Mouse (Mus musculus): Measurements from ENCODE around the gene Scml4. TPM values are rescaled to one million over a fixed set of nuclear protein-coding genes. Genes with fewer than 3 reads are reported as not detected.

Gene Scml4
- polyA plus RNA-seq, 1 experiment from 2014 or later = 1.7 TPM

DNA sequence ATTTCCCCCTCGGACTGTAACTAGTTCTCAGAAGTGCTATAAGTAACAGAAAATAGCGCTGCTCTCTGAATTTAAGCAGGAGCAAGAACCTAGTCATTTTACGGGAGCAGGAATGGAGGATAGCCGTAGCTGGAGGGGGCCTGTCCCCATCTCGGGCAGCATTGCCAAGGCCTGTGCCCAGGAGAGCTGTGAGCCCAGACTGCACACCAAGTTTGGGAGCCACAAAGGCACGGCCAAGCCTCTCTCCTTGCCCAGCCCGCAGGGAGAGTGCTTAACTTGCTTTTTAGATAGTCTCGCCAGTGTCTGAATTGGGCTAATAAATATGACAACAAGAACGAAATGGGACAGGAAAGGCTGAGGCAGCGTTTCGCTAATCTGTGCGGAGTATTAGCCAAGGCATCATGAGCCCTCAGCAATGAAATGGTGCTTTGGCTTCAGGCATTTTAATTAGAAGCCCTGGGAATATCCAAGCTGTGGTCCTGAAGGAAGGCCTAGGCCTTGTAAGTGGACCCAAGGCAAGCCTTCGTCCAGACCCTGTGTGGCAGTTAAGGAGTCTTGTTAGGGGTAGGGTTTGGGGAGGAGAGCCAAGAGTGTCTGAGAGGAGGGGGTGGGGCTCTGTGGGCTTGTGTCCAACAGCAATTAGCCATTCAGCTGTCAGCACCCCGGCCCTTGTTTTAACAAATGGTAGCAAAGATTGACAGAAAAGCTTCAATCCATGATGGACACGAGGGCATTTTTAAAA lies 12.3 kb downstream of the Scml4 start:
- Histone ChIP-seq H3K27me3 (ENCODE audit: insufficient read depth, low read length) (no peaks in the 10 kb centered on the region; the same call in 1 of the 2 replicates), H3K9me3 (ENCODE audit: low read length) (no peaks in the 10 kb centered on the region), H3K4me2 (replicated peaks; ENCODE audit: low read depth, low read length) (no peak overlapping the region), H3K27ac (ENCODE audit: low read length) (no peak overlapping the region), H3K4me3 (ENCODE audit: low read length) (no peak overlapping the region), H3K4me1 (ENCODE audit: insufficient read depth, low read length) (no peaks in the 10 kb centered on the region), H3K9ac (replicated peaks; ENCODE audit: low read length) (no peak overlapping the region), H3K36me3 (ENCODE audit: insufficient read depth, low read length) (no peaks in the 10 kb centered on the region)
- no peak for ATAC-seq (ENCODE audit: low FRiP score, low TSS enrichment)
- 65% methylated on average over 15 of the region's 15 CpGs for WGBS

DNA sequence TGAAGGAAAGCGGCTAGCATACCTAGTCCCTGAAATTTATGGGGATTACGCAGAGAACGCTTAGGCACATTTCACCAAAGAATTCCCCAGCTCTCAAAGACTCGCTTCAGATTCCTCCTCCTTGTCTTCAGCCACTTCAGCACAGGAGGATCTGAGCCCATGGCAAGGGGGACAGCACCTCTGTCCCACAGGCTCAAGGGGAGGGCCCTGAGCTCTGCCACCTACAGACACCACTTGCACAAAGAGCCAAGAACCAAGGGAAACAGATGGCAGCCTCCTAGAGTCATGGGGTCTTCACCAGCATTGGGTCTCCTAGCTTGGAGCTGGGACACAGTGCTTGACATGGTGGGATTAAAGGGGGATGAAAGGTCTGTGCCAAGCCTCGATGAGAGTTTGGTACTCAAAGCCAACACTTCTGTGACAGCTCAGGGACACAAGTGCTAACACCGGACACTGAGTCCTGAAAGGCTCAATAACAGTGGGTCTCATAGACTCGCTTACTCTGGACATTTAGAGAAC lies 13.0 kb downstream of the Scml4 start:
- H3K27me3 ChIP-seq (ENCODE audit: insufficient read depth, low read length) = no peaks in the 10 kb centered on the region; the same call in 1 of the 2 replicates
- ATAC-seq (ENCODE audit: low FRiP score, low TSS enrichment) = no peak
- H3K36me3 ChIP-seq (ENCODE audit: insufficient read depth, low read length) = no peaks in the 10 kb centered on the region
- no peak overlapping the region for H3K4me2 ChIP-seq (replicated peaks; ENCODE audit: low read depth, low read length)
- H3K27ac ChIP-seq (ENCODE audit: low read length) = no peak overlapping the region
- no peaks in the 10 kb centered on the region for H3K4me1 ChIP-seq (ENCODE audit: insufficient read depth, low read length)
- no peaks in the 10 kb centered on the region for H3K9me3 ChIP-seq (ENCODE audit: low read length)
- H3K4me3 ChIP-seq (ENCODE audit: low read length) = no peak overlapping the region
- WGBS = 77% methylated on average over 7 of the region's 7 CpGs
- no peak overlapping the region for H3K9ac ChIP-seq (replicated peaks; ENCODE audit: low read length)

DNA sequence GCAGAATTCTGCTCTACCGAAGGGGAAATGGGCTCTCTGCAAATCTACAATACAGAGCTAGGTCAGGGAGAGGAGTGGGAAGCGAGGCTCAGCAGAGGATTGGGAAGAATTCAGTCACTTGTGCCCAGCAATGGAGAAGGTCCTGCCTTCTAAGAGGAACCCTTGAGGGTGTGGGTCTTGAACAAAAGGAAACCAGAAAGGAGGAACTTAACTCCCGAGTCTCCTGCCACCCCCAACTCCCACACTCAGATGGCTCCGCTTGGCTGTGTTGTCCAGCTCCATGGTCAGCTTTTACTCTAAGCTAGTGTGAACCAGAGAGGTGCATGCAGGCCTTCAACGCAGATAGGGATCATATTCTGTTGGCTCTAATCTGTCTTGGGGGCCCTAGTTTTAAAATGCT lies 16.0 kb downstream of the Scml4 start:
- WGBS = 61% methylated on average over 5 of the region's 5 CpGs
- H3K36me3 ChIP-seq (ENCODE audit: insufficient read depth, low read length) = no peaks in the 10 kb centered on the region

DNA sequence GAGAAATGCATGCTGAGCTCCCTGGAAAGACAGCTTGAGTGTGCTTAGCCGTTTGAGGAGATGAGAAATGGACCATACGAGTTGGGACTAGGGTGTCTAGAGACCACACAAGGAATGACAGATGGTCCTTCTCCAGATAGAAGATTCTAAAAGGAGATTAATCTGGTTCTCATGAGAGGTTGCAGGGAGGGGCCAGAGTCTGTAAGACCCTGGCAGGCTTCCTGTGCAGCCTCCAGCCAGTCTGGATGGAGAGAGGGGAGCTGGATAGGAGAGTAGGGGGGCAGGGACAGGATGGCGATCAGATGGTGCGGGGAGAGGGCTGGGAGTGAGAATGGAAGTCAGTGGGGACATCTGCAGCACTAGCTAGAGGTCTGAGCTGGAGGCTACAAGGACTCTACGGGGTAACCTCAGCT lies 19.1 kb downstream of the Scml4 start:
- no peak overlapping the region for H3K4me2 ChIP-seq (replicated peaks; ENCODE audit: low read depth, low read length)
- peak overlapping the region; percentile 43; the same call in 1 of the 2 replicates for H3K27ac ChIP-seq (ENCODE audit: low read length)

More for the DNA sequence above, 16.0 kb downstream of the Scml4 start:
- no peak overlapping the region for H3K4me2 ChIP-seq (replicated peaks; ENCODE audit: low read depth, low read length)
- H3K27me3 ChIP-seq (ENCODE audit: insufficient read depth, low read length) = no peaks in the 10 kb centered on the region
- H3K4me3 ChIP-seq (ENCODE audit: low read length) = no peak overlapping the region
- no peaks in the 10 kb centered on the region for H3K4me1 ChIP-seq (ENCODE audit: insufficient read depth, low read length)
- H3K27ac ChIP-seq (ENCODE audit: low read length) = no peak overlapping the region
- no peak overlapping the region for H3K9ac ChIP-seq (replicated peaks; ENCODE audit: low read length)
- no peaks in the 10 kb centered on the region for H3K9me3 ChIP-seq (ENCODE audit: low read length)
- no peak for ATAC-seq (ENCODE audit: low FRiP score, low TSS enrichment)

DNA sequence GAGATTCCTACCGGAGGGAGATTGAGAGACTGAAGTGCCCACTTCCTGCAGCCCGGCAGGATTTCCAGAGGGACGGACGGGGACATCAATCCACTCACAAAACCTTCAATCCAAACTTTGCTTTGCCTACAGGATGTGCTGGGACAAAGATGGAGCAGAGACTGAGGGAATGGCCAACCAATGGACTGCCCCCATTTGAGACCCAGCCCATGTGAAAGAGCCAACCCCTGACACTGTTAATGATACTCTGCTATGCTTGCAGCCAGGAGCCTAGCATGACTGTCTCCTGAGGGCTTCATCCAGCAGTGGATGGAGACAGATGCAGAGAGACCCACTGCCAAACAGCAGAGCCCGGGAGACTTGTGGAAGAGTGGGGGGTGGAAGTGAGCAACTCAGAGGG lies 19.5 kb downstream of the Scml4 start:
- H3K9ac ChIP-seq (replicated peaks; ENCODE audit: low read length) = no peak overlapping the region
- H3K4me2 ChIP-seq (replicated peaks; ENCODE audit: low read depth, low read length) = no peak overlapping the region
- no peak overlapping the region for H3K4me3 ChIP-seq (ENCODE audit: low read length)
- H3K9me3 ChIP-seq (ENCODE audit: low read length) = no peaks in the 10 kb centered on the region
- H3K27ac ChIP-seq (ENCODE audit: low read length) = peak overlapping the region; percentile 43; the same call in 1 of the 2 replicates
- no peaks in the 10 kb centered on the region for H3K36me3 ChIP-seq (ENCODE audit: insufficient read depth, low read length)
- 62% methylated on average over 5 of the region's 5 CpGs for WGBS
- no peaks in the 10 kb centered on the region for H3K27me3 ChIP-seq (ENCODE audit: insufficient read depth, low read length)
- no peaks in the 10 kb centered on the region for H3K4me1 ChIP-seq (ENCODE audit: insufficient read depth, low read length)
- peak; percentile 46 for ATAC-seq (ENCODE audit: low FRiP score, low TSS enrichment)

More for the DNA sequence above, 19.1 kb downstream of the Scml4 start:
- Histone ChIP-seq H3K27me3 (ENCODE audit: insufficient read depth, low read length) (no peaks in the 10 kb centered on the region), H3K36me3 (ENCODE audit: insufficient read depth, low read length) (no peaks in the 10 kb centered on the region), H3K9me3 (ENCODE audit: low read length) (no peaks in the 10 kb centered on the region), H3K4me1 (ENCODE audit: insufficient read depth, low read length) (no peaks in the 10 kb centered on the region), H3K4me3 (ENCODE audit: low read length) (no peak overlapping the region), H3K9ac (replicated peaks; ENCODE audit: low read length) (no peak overlapping the region)
- 57% methylated on average over 5 of the region's 5 CpGs for WGBS
- ATAC-seq (ENCODE audit: low FRiP score, low TSS enrichment) = peak; percentile 87

DNA sequence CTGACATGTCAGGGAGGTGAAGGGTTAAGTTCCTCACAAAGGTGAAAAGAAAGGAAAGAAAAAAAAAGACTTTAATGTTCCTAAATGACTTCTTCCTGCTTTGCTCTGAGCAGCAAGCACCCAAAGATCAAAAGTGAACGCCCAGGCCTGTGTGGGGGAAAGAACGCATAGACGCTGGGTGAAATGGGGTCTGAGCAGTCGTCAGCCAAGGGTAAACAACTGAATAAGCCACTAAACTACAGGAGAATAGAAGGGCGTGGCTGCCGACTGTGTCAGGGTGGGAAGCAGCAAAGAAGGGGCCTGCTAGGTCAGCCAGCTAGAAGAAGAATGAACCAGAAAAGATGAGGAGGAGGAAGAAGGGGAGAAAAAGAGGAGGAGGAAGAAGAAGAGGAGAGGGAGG lies 26.9 kb downstream of the Scml4 start:
- Histone ChIP-seq H3K9ac (replicated peaks; ENCODE audit: low read length) (no peak overlapping the region), H3K4me1 (ENCODE audit: insufficient read depth, low read length) (no peaks in the 10 kb centered on the region), H3K36me3 (ENCODE audit: insufficient read depth, low read length) (no peaks in the 10 kb centered on the region), H3K27me3 (ENCODE audit: insufficient read depth, low read length) (no peaks in the 10 kb centered on the region), H3K27ac (ENCODE audit: low read length) (no peak overlapping the region), H3K9me3 (ENCODE audit: low read length) (no peaks in the 10 kb centered on the region; the same call in 1 of the 2 replicates), H3K4me2 (replicated peaks; ENCODE audit: low read depth, low read length) (no peak overlapping the region), H3K4me3 (ENCODE audit: low read length) (no peak overlapping the region)
- 5% methylated on average over 6 of the region's 6 CpGs for WGBS
- no peak for ATAC-seq (ENCODE audit: low FRiP score, low TSS enrichment)

DNA sequence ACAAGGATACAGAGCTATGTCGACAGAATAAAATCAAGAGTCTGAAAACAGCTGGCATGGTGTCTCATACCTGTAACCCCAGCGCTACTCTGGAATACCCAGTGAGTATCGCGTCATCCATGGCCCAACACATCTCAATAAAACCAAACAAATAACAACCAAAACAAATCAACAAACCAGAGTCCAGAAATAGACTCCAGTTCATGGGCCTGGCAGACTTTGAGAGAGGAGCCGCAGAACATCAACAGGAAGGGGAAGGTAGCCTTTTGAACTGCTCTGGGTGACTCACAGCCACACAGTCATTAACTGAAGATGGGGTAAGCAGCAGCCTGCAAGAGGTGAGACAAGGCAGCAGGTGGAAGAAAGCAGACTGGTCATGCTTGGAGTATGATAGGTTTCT lies 28.1 kb downstream of the Scml4 start:
- Histone ChIP-seq H3K4me1 (ENCODE audit: insufficient read depth, low read length) (no peaks in the 10 kb centered on the region), H3K4me3 (ENCODE audit: low read length) (no peak overlapping the region), H3K27me3 (ENCODE audit: insufficient read depth, low read length) (no peaks in the 10 kb centered on the region), H3K9ac (replicated peaks; ENCODE audit: low read length) (no peak overlapping the region), H3K27ac (ENCODE audit: low read length) (no peak overlapping the region), H3K36me3 (ENCODE audit: insufficient read depth, low read length) (no peaks in the 10 kb centered on the region), H3K4me2 (replicated peaks; ENCODE audit: low read depth, low read length) (no peak overlapping the region), H3K9me3 (ENCODE audit: low read length) (no peaks in the 10 kb centered on the region; the same call in 1 of the 2 replicates)
- WGBS = 83% methylated on average over 5 of the region's 5 CpGs
- no peak for ATAC-seq (ENCODE audit: low FRiP score, low TSS enrichment)

DNA sequence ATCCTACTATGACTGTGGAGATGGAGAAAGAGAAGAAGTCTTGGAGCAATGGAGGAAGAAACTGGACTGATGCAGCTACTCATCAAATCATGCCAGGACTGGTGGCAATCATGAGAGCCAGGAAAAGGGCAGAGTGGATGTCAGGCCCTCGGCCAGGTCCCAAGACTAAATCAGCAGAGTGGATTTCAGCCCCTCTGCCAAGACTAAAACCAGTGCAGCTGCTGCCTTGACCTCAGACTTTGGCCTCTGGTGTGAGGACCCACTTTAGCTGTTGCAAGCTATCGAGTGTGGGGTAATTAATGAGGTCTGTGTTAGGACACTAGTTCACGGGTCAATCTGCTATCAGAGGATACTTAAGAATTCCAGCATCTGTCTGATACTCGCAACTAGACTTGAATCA lies 30.2 kb downstream of the Scml4 start:
- Histone ChIP-seq H3K36me3 (ENCODE audit: insufficient read depth, low read length) (no peaks in the 10 kb centered on the region), H3K4me2 (replicated peaks; ENCODE audit: low read depth, low read length) (no peak overlapping the region), H3K9me3 (ENCODE audit: low read length) (no peaks in the 10 kb centered on the region; the same call in 1 of the 2 replicates), H3K4me3 (ENCODE audit: low read length) (no peak overlapping the region), H3K27ac (ENCODE audit: low read length) (no peak overlapping the region), H3K27me3 (ENCODE audit: insufficient read depth, low read length) (no peaks in the 10 kb centered on the region), H3K9ac (replicated peaks; ENCODE audit: low read length) (no peak overlapping the region), H3K4me1 (ENCODE audit: insufficient read depth, low read length) (no peaks in the 10 kb centered on the region)
- no peak for ATAC-seq (ENCODE audit: low FRiP score, low TSS enrichment)
- 38% methylated on average over 4 of the region's 4 CpGs for WGBS

DNA sequence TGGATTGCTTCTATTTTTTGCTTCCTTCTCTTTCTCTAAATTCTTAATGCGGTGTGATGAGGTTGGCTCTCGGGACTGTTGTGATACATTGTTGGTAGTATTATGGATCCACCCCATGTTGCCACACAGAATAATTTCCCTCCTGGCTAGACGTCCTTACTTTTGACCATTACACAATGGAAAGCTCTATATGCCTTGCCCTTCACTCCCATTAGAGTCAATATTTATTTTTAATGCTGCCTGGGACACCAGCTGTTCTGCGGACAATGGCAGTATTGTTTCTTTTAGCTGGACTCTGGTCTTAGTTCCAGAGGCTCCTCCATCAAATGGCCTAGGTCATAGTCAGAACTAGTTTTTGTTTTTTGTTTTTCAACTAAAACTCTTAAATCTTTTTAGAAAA lies 32.1 kb downstream of the Scml4 start:
- Histone ChIP-seq H3K4me1 (ENCODE audit: insufficient read depth, low read length) (no peaks in the 10 kb centered on the region), H3K36me3 (ENCODE audit: insufficient read depth, low read length) (no peaks in the 10 kb centered on the region), H3K27ac (ENCODE audit: low read length) (no peak overlapping the region), H3K4me2 (replicated peaks; ENCODE audit: low read depth, low read length) (no peak overlapping the region), H3K4me3 (ENCODE audit: low read length) (no peak overlapping the region), H3K9ac (replicated peaks; ENCODE audit: low read length) (no peak overlapping the region), H3K27me3 (ENCODE audit: insufficient read depth, low read length) (no peaks in the 10 kb centered on the region), H3K9me3 (ENCODE audit: low read length) (no peaks in the 10 kb centered on the region)
- ATAC-seq (ENCODE audit: low FRiP score, low TSS enrichment) = no peak
- 71% methylated on average over 4 of the region's 4 CpGs for WGBS

DNA sequence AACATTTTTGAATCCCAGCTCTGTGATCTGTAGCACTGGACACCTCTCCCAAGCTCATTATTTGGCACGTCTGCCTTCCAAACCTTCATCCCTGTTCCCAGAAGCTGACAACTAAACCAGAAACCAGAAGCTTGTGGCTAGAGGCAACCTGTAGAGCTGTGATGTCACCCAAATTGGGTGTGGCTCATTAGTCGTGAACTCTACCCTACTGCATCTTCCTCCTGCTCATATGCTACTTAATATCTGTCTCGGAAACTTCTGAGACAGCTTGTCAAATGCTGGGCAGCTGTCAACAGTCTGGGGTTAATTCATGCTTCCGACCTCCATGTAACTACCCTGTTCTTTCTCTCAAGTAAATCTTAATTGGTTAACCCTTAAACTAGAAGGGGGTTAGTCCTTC lies 32.8 kb downstream of the Scml4 start:
- H3K27ac ChIP-seq (ENCODE audit: low read length) = no peak overlapping the region
- no peaks in the 10 kb centered on the region for H3K27me3 ChIP-seq (ENCODE audit: insufficient read depth, low read length)
- H3K9me3 ChIP-seq (ENCODE audit: low read length) = no peaks in the 10 kb centered on the region
- WGBS = 69% methylated on average over 4 of the region's 4 CpGs
- H3K9ac ChIP-seq (replicated peaks; ENCODE audit: low read length) = no peak overlapping the region
- no peak overlapping the region for H3K4me2 ChIP-seq (replicated peaks; ENCODE audit: low read depth, low read length)
- H3K36me3 ChIP-seq (ENCODE audit: insufficient read depth, low read length) = no peaks in the 10 kb centered on the region
- no peak overlapping the region for H3K4me3 ChIP-seq (ENCODE audit: low read length)
- H3K4me1 ChIP-seq (ENCODE audit: insufficient read depth, low read length) = no peaks in the 10 kb centered on the region
- no peak for ATAC-seq (ENCODE audit: low FRiP score, low TSS enrichment)
